In the genomic region with DNA sequence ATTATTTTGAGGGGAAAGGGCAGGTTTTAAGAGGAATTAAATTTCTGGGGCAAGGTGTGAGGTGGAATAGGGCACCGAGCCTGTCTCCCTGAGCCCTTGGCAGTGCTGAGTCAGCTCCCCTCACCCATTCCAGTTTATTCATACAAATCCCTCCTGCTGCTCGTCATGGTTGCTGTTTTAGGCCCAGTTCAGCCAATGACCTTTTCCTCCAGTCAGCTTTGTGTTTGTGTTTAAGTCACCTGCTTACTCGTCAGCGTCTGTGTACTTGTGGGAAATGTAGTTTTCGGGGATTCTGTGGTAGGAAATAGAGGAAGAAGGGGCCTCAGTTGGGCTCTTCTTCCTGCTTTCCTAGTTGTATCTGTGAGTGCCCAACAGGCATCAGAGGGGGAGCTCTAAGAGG, we compare ENCODE assay signal across 10 mouse cellular contexts. TPM values are rescaled to one million over a fixed set of nuclear protein-coding genes. Genes with fewer than 3 reads are reported as not detected.
DNase-seq lines count a peak whose midpoint lies in the region; ATAC-seq and TF ChIP-seq lines count a peak whose summit lies in the region.
"Had no signal": no experiment of that assay in that cellular context is flagged by ENCODE, and none has a peak within 500 bp of the region (broad histone marks: within the 10 kb centered on the region; RNA-seq: fewer than 3 reads in every experiment).

No protein-coding gene starts in this region.

- H3K27ac ChIP-seq in heart, embryonic 15.5 days: peak overlapping the region; percentile 98
- no peak overlapping the region for H3K27ac ChIP-seq in midbrain, embryonic 10.5 days (replicated peaks)
- H3K27ac ChIP-seq in midbrain, embryonic 16.5 days (ENCODE audit: low read length): no peak overlapping the region
- peak overlapping the region; percentile 99 for H3K27ac ChIP-seq in stomach, embryonic 16.5 days (ENCODE audit: low read length)

- no peak overlapping the region for H3K4me2 ChIP-seq in heart, embryonic 15.5 days
- no peak overlapping the region for H3K4me2 ChIP-seq in midbrain, embryonic 16.5 days (ENCODE audit: low read length)
- no peak overlapping the region; the same call in 1 of the 2 replicates for H3K4me2 ChIP-seq in stomach, embryonic 16.5 days (ENCODE audit: low read depth, low read length)
- H3K4me2 ChIP-seq: lung, embryonic 15.5 days had no signal

- ATAC-seq in heart, embryonic 15.5 days (replicated peaks; ENCODE audit: insufficient number of reproducible peaks, insufficient read depth, low FRiP score, low read depth): no peak
- ATAC-seq in midbrain, embryonic 16.5 days: no peak
- no peak for ATAC-seq in stomach, embryonic 16.5 days (ENCODE audit: insufficient read depth, low FRiP score)

- 52% methylated on average over 5 of the region's 5 CpGs for WGBS in heart, embryonic 15.5 days
- 77% methylated on average over 5 of the region's 5 CpGs for WGBS in midbrain, embryonic 10.5 days
- 68% methylated on average over 5 of the region's 5 CpGs for WGBS in midbrain, embryonic 16.5 days
- WGBS in stomach, embryonic 16.5 days: 44% methylated on average over 5 of the region's 5 CpGs

- 0 out of 2 replicates have a peak overlapping the region, but pooled peaks have one; percentile 16 for H3K9ac ChIP-seq in heart, embryonic 15.5 days
- H3K9ac ChIP-seq in midbrain, embryonic 16.5 days (ENCODE audit: low read depth, low read length): no peak overlapping the region
- peak overlapping the region; percentile 62 for H3K9ac ChIP-seq in stomach, embryonic 16.5 days (ENCODE audit: low read length)
- H3K9ac ChIP-seq: lung, embryonic 15.5 days had no signal

- H3K9me3 ChIP-seq in heart, embryonic 15.5 days (replicated peaks): no peaks in the 10 kb centered on the region
- no peaks in the 10 kb centered on the region for H3K9me3 ChIP-seq in midbrain, embryonic 10.5 days (replicated peaks)
- no peaks in the 10 kb centered on the region for H3K9me3 ChIP-seq in midbrain, embryonic 16.5 days (replicated peaks; ENCODE audit: control insufficient read depth, low read length, poor library complexity, severe bottlenecking)
- H3K9me3 ChIP-seq in stomach, embryonic 16.5 days (replicated peaks; ENCODE audit: control insufficient read depth, low read length): no peaks in the 10 kb centered on the region
- H3K9me3 ChIP-seq: lung, embryonic 15.5 days had no signal

- H3K27me3 ChIP-seq in heart, embryonic 15.5 days: no peaks in the 10 kb centered on the region
- H3K27me3 ChIP-seq in midbrain, embryonic 10.5 days (ENCODE audit: low read depth, poor library complexity, severe bottlenecking): no peaks in the 10 kb centered on the region
- H3K27me3 ChIP-seq in midbrain, embryonic 16.5 days (ENCODE audit: control insufficient read depth, insufficient read depth, low read depth, low read length): no peaks in the 10 kb centered on the region
- no peaks in the 10 kb centered on the region for H3K27me3 ChIP-seq in stomach, embryonic 16.5 days (ENCODE audit: control insufficient read depth, insufficient read depth, low read length)
- H3K27me3 ChIP-seq: lung, embryonic 15.5 days had no signal

- TF ChIP-seq POLR2A in brain, embryonic 14.5 days (IDR thresholded peaks at IDR 0.05; ENCODE audit: borderline replicate concordance, extremely low read depth, insufficient read depth, insufficient read length, poor library complexity, severe bottlenecking): no peak

- DNase-seq in heart, adult 8-10 months (ENCODE audit: low spot score): no peak
- DNase-seq in midbrain, embryonic 10.5 days (ENCODE audit: low spot score): no peak
- DNase-seq in brain, embryonic 14.5 days (ENCODE audit: low read depth): peak; percentile 16
- DNase-seq in urinary bladder, postnatal 36 days (ENCODE audit: low spot score in 2 of 2): no peak
- no peak for DNase-seq in thymus, postnatal 10 days (ENCODE audit: low spot score in 2 of 2)
- DNase-seq: kidney, adult 18-20 months had no signal

- no peak for TF ChIP-seq CTCF in brain, embryonic 14.5 days (IDR thresholded peaks at IDR 0.05; ENCODE audit: borderline replicate concordance, extremely low read depth, insufficient read depth, insufficient read length)

- peaks cover 36% of the 10 kb centered on the region for H3K4me1 ChIP-seq in heart, embryonic 15.5 days (replicated peaks)
- peaks cover 27% of the 10 kb centered on the region for H3K4me1 ChIP-seq in midbrain, embryonic 10.5 days
- peaks cover 21% of the 10 kb centered on the region for H3K4me1 ChIP-seq in midbrain, embryonic 16.5 days (ENCODE audit: control insufficient read depth, insufficient read depth, low read length)
- H3K4me1 ChIP-seq in stomach, embryonic 16.5 days (ENCODE audit: control insufficient read depth, insufficient read depth, low read length): peaks cover 23% of the 10 kb centered on the region

- H3K36me3 ChIP-seq in heart, embryonic 15.5 days: peaks cover 57% of the 10 kb centered on the region
- peaks cover 76% of the 10 kb centered on the region for H3K36me3 ChIP-seq in midbrain, embryonic 10.5 days
- peaks cover 48% of the 10 kb centered on the region for H3K36me3 ChIP-seq in midbrain, embryonic 16.5 days (ENCODE audit: control insufficient read depth, insufficient read depth, low read length)
- H3K36me3 ChIP-seq in stomach, embryonic 16.5 days (ENCODE audit: control insufficient read depth, insufficient read depth, low read length): peaks cover 25% of the 10 kb centered on the region

- H3K4me3 ChIP-seq in heart, embryonic 15.5 days: no peak overlapping the region
- H3K4me3 ChIP-seq in midbrain, embryonic 10.5 days: 0 out of 2 replicates have a peak overlapping the region, but pooled peaks have one; percentile 7
- no peak overlapping the region for H3K4me3 ChIP-seq in midbrain, embryonic 16.5 days (ENCODE audit: low read depth, low read length)
- H3K4me3 ChIP-seq in stomach, embryonic 16.5 days (replicated peaks; ENCODE audit: low read length): no peak overlapping the region
- H3K4me3 ChIP-seq: lung, embryonic 15.5 days had no signal

RNA-seq across cellular contexts. Expression of gene Myl6, which starts 4.6 kb away (rescaled TPM):
- polyA plus RNA-seq in heart, embryonic 15.5 days (2015; fragmentation: Nextera tagmentation; extraction: Ambion mirVana): 1,051 and 1,154 TPM in 2 replicates
- 100 to 1,000 TPM; 202 to 251 (median 236) TPM for total RNA-seq in heart, adult 8-10 months (2022)
- polyA plus RNA-seq in midbrain, embryonic 10.5 days (2016; fragmentation: Nextera tagmentation; extraction: Ambion mirVana): 833 and 890 TPM in 2 replicates
- 852 and 855 TPM in 2 replicates for polyA plus RNA-seq in midbrain, embryonic 16.5 days (2015; fragmentation: Nextera tagmentation; extraction: Ambion mirVana)
- 1,007 and 1,045 TPM in 2 replicates for polyA plus RNA-seq in brain, embryonic 14.5 days (2012; rRNA removed)
- polyA plus RNA-seq in stomach, embryonic 16.5 days (2015; fragmentation: Nextera tagmentation; extraction: Ambion mirVana): 2,126 and 2,216 TPM in 2 replicates

RNA-seq across cellular contexts. Expression of gene Myl6b, which starts 9.1 kb away (rescaled TPM):
- 4.3 and 4.6 TPM in 2 replicates for polyA plus RNA-seq in heart, embryonic 15.5 days (2015; fragmentation: Nextera tagmentation; extraction: Ambion mirVana)
- total RNA-seq in heart, adult 8-10 months (2022): 1 to 10 TPM; 3.2 to 4.1 (median 3.4) TPM
- polyA plus RNA-seq in midbrain, embryonic 10.5 days (2016; fragmentation: Nextera tagmentation; extraction: Ambion mirVana): 1.8 and 2.9 TPM in 2 replicates
- polyA plus RNA-seq in midbrain, embryonic 16.5 days (2015; fragmentation: Nextera tagmentation; extraction: Ambion mirVana): 5.3 and 6.4 TPM in 2 replicates
- 31.6 and 36.4 TPM in 2 replicates for polyA plus RNA-seq in brain, embryonic 14.5 days (2012; rRNA removed)
- polyA plus RNA-seq in stomach, embryonic 16.5 days (2015; fragmentation: Nextera tagmentation; extraction: Ambion mirVana): 2.7 and 3.9 TPM in 2 replicates

RNA-seq across cellular contexts. Expression of gene Smarcc2, which starts 30.3 kb away (rescaled TPM):
- polyA plus RNA-seq in heart, embryonic 15.5 days (2015; fragmentation: Nextera tagmentation; extraction: Ambion mirVana): 59.2 and 60.3 TPM in 2 replicates
- 10 to 100 TPM; 76.2 to 83.2 (median 79.1) TPM for total RNA-seq in heart, adult 8-10 months (2022)
- polyA plus RNA-seq in midbrain, embryonic 10.5 days (2016; fragmentation: Nextera tagmentation; extraction: Ambion mirVana): 75.2 and 110 TPM in 2 replicates
- 185 and 195 TPM in 2 replicates for polyA plus RNA-seq in midbrain, embryonic 16.5 days (2015; fragmentation: Nextera tagmentation; extraction: Ambion mirVana)
- polyA plus RNA-seq in brain, embryonic 14.5 days (2012; rRNA removed): 377 and 390 TPM in 2 replicates
- polyA plus RNA-seq in stomach, embryonic 16.5 days (2015; fragmentation: Nextera tagmentation; extraction: Ambion mirVana): 59.5 and 62.4 TPM in 2 replicates

RNA-seq across cellular contexts. Expression of gene Esyt1, which starts 36.3 kb away (rescaled TPM):
- 19.4 and 29.0 TPM in 2 replicates for polyA plus RNA-seq in heart, embryonic 15.5 days (2015; fragmentation: Nextera tagmentation; extraction: Ambion mirVana)
- 10 to 100 TPM; 16.5 to 17.5 (median 17.1) TPM for total RNA-seq in heart, adult 8-10 months (2022)
- polyA plus RNA-seq in midbrain, embryonic 10.5 days (2016; fragmentation: Nextera tagmentation; extraction: Ambion mirVana): 17.2 and 23.6 TPM in 2 replicates
- 8.8 and 8.9 TPM in 2 replicates for polyA plus RNA-seq in midbrain, embryonic 16.5 days (2015; fragmentation: Nextera tagmentation; extraction: Ambion mirVana)
- polyA plus RNA-seq in brain, embryonic 14.5 days (2012; rRNA removed): 15.4 and 20.1 TPM in 2 replicates
- 32.9 TPM in 2 replicates for polyA plus RNA-seq in stomach, embryonic 16.5 days (2015; fragmentation: Nextera tagmentation; extraction: Ambion mirVana)

RNA-seq across cellular contexts. Expression of gene Zc3h10, which starts 58.2 kb away (rescaled TPM):
- 10.2 and 11.0 TPM in 2 replicates for polyA plus RNA-seq in heart, embryonic 15.5 days (2015; fragmentation: Nextera tagmentation; extraction: Ambion mirVana)
- 1 to 10 TPM; 5.7 to 9.9 (median 6.8) TPM for total RNA-seq in heart, adult 8-10 months (2022)
- polyA plus RNA-seq in midbrain, embryonic 10.5 days (2016; fragmentation: Nextera tagmentation; extraction: Ambion mirVana): 15.4 and 19.5 TPM in 2 replicates
- polyA plus RNA-seq in midbrain, embryonic 16.5 days (2015; fragmentation: Nextera tagmentation; extraction: Ambion mirVana): 17.8 and 19.7 TPM in 2 replicates
- polyA plus RNA-seq in brain, embryonic 14.5 days (2012; rRNA removed): 19.3 and 23.1 TPM in 2 replicates
- 10.7 and 10.8 TPM in 2 replicates for polyA plus RNA-seq in stomach, embryonic 16.5 days (2015; fragmentation: Nextera tagmentation; extraction: Ambion mirVana)

Comparison
In these comparisons a context has a peak if more than half of its experiments do, and no peak if none do; other contexts are left out.
1. H3K27ac ChIP-seq: peak in heart, embryonic 15.5 days (single experiment) and stomach, embryonic 16.5 days (single experiment); none in midbrain, embryonic 10.5 days (single experiment) and midbrain, embryonic 16.5 days (single experiment).